ENCODE assay signal across 8 mouse cellular contexts in genomic region chr8:105613037-105613436, GRCm38 (mm10). TPM values are rescaled to one million over a fixed set of nuclear protein-coding genes. Genes with fewer than 3 reads are reported as not detected.
A peak's percentile ranks its signal among the peaks of the same experiment; 100 is the strongest.
DNase-seq lines count a peak whose midpoint lies in the region; ATAC-seq and TF ChIP-seq lines count a peak whose summit lies in the region.

No protein-coding gene starts in this region.

- ATAC-seq in intestine, embryonic 16.5 days, result no peak; the same call in 1 of the 2 replicates
- ATAC-seq in stomach, embryonic 14.5 days (ENCODE audit: insufficient number of reproducible peaks, insufficient read depth, low FRiP score, low read depth), result no peak
- ATAC-seq in frontal cortex, adult (ENCODE audit: low TSS enrichment), result no peak

- DNase-seq in cerebellum, adult 11-12 months, result peak; percentile 34
- no peak for DNase-seq in cerebellum, adult 8-10 months
- DNase-seq in heart, adult 11 months, result peak; percentile 98
- peak; percentile 57 for DNase-seq in lung, adult 2 months

- H3K4me1 ChIP-seq in cortical plate, adult 2 months (ENCODE audit: control insufficient read depth, insufficient read depth, low read length), result peaks cover 12% of the 10 kb centered on the region
- H3K4me1 ChIP-seq in intestine, embryonic 16.5 days (ENCODE audit: control insufficient read depth, insufficient read depth, low read length), result peaks cover 10% of the 10 kb centered on the region
- H3K4me1 ChIP-seq in lung, adult 2 months (ENCODE audit: control insufficient read depth, insufficient read depth, low read length), result peaks cover 8% of the 10 kb centered on the region; the same call in 1 of the 2 replicates
- 0 out of 2 replicates have a peak, but pooled peaks cover 5% of the 10 kb centered on the region for H3K4me1 ChIP-seq in stomach, embryonic 14.5 days (ENCODE audit: control insufficient read depth, insufficient read depth, low read length)

- TF ChIP-seq POLR2A in cortical plate, adult 2 months (IDR thresholded peaks at IDR 0.05; ENCODE audit: extremely low read depth, insufficient read depth, low read length), result no peak
- peak; percentile 59; the same call in 1 of the 2 replicates for TF ChIP-seq POLR2A in lung, adult 2 months (IDR thresholded peaks at IDR 0.05; ENCODE audit: borderline replicate concordance, extremely low read depth, low read depth, low read length)

- no peak overlapping the region for H3K27ac ChIP-seq in cortical plate, adult 2 months (ENCODE audit: insufficient read depth, low read length)
- H3K27ac ChIP-seq in intestine, embryonic 16.5 days (ENCODE audit: low read length), result no peak overlapping the region
- H3K27ac ChIP-seq in stomach, embryonic 14.5 days (ENCODE audit: low read length), result no peak overlapping the region

- H3K36me3 ChIP-seq in intestine, embryonic 16.5 days (ENCODE audit: control insufficient read depth, insufficient read depth, low read length), result peaks cover 5% of the 10 kb centered on the region
- peaks cover 20% of the 10 kb centered on the region; the same call in 1 of the 2 replicates for H3K36me3 ChIP-seq in stomach, embryonic 14.5 days (ENCODE audit: control insufficient read depth, insufficient read depth, low read length)

- H3K9ac ChIP-seq in intestine, embryonic 16.5 days (ENCODE audit: low read depth, low read length), result peak overlapping the region; percentile 31; the same call in 1 of the 2 replicates
- H3K9ac ChIP-seq in stomach, embryonic 14.5 days (replicated peaks; ENCODE audit: low read depth, low read length), result no peak overlapping the region

- peak overlapping the region; percentile 99; the same call in 1 of the 2 replicates for H3K4me2 ChIP-seq in intestine, embryonic 16.5 days (ENCODE audit: low read depth, low read length)
- H3K4me2 ChIP-seq in stomach, embryonic 14.5 days (replicated peaks; ENCODE audit: low read depth, low read length), result peak overlapping the region; percentile 95

- WGBS in intestine, embryonic 16.5 days, result 9% methylated on average over 20 of the region's 20 CpGs
- 2% methylated on average over 20 of the region's 20 CpGs for WGBS in lung, adult 2 months
- WGBS in stomach, embryonic 14.5 days, result 7% methylated on average over 20 of the region's 20 CpGs

- peak overlapping the region; percentile 21; the same call in 1 of the 2 replicates for H3K4me3 ChIP-seq in cortical plate, adult 2 months (ENCODE audit: insufficient read depth, low read length)
- peak overlapping the region; percentile 17 for H3K4me3 ChIP-seq in intestine, embryonic 16.5 days (ENCODE audit: low read length)
- peak overlapping the region; percentile 71 for H3K4me3 ChIP-seq in lung, adult 2 months (replicated peaks; ENCODE audit: extremely low read depth, low read depth, low read length)
- H3K4me3 ChIP-seq in stomach, embryonic 14.5 days (ENCODE audit: low read depth, low read length), result peak overlapping the region; percentile 19

- no peaks in the 10 kb centered on the region for H3K9me3 ChIP-seq in intestine, embryonic 16.5 days (ENCODE audit: control insufficient read depth, low read length)
- H3K9me3 ChIP-seq in stomach, embryonic 14.5 days (ENCODE audit: control insufficient read depth, low read depth, low read length), result no peaks in the 10 kb centered on the region

- H3K27me3 ChIP-seq in intestine, embryonic 16.5 days (replicated peaks; ENCODE audit: control insufficient read depth, insufficient read depth, low read length), result 0 out of 2 replicates have a peak, but pooled peaks cover 2% of the 10 kb centered on the region
- H3K27me3 ChIP-seq in stomach, embryonic 14.5 days (ENCODE audit: control insufficient read depth, insufficient read depth, low read length), result 0 out of 2 replicates have a peak, but pooled peaks cover 4% of the 10 kb centered on the region

- TF ChIP-seq CTCF in cortical plate, adult 2 months (IDR thresholded peaks at IDR 0.05; ENCODE audit: extremely low read depth, insufficient read depth, low read length), result no peak
- no peak for TF ChIP-seq CTCF in lung, adult 2 months (IDR thresholded peaks at IDR 0.05; ENCODE audit: insufficient read depth, low read length)

RNA-seq across cellular contexts. Expression of gene Ripor1, which starts 8.0 kb away (rescaled TPM):
- polyA plus RNA-seq in cortical plate, adult 2 months (2012; rRNA removed), result 47.3 and 49.1 TPM in 2 replicates
- polyA plus RNA-seq in intestine, embryonic 16.5 days (2015; fragmentation: Nextera tagmentation; extraction: Ambion mirVana), result 17.1 and 17.8 TPM in 2 replicates
- 71.7 and 74.9 TPM in 2 replicates for polyA plus RNA-seq in lung, adult 2 months (2012; rRNA removed)
- 18.5 and 20.8 TPM in 2 replicates for polyA plus RNA-seq in stomach, embryonic 14.5 days (2014; fragmentation: Nextera tagmentation; extraction: Ambion mirVana)

RNA-seq across cellular contexts. Expression of gene Ctcf, which starts 23.3 kb away (rescaled TPM):
- polyA plus RNA-seq in cortical plate, adult 2 months (2012; rRNA removed), result 30.3 and 30.8 TPM in 2 replicates
- 73.7 and 86.4 TPM in 2 replicates for polyA plus RNA-seq in intestine, embryonic 16.5 days (2015; fragmentation: Nextera tagmentation; extraction: Ambion mirVana)
- 17.2 and 17.9 TPM in 2 replicates for polyA plus RNA-seq in lung, adult 2 months (2012; rRNA removed)
- 96.0 and 101 TPM in 2 replicates for polyA plus RNA-seq in stomach, embryonic 14.5 days (2014; fragmentation: Nextera tagmentation; extraction: Ambion mirVana)

RNA-seq across cellular contexts. Expression of gene Agrp, which starts 24.2 kb away (rescaled TPM):
- 0.15 and 0.17 TPM in 2 replicates for polyA plus RNA-seq in cortical plate, adult 2 months (2012; rRNA removed)
- polyA plus RNA-seq in intestine, embryonic 16.5 days (2015; fragmentation: Nextera tagmentation; extraction: Ambion mirVana), result 0.66 and 0.92 TPM in 2 replicates
- polyA plus RNA-seq in lung, adult 2 months (2012; rRNA removed), result 1.7 TPM in 2 replicates
- 0.95 and 1.5 TPM in 2 replicates for polyA plus RNA-seq in stomach, embryonic 14.5 days (2014; fragmentation: Nextera tagmentation; extraction: Ambion mirVana)

RNA-seq across cellular contexts. Expression of gene Atp6v0d1, which starts 47.2 kb away (rescaled TPM):
- 359 and 361 TPM in 2 replicates for polyA plus RNA-seq in cortical plate, adult 2 months (2012; rRNA removed)
- polyA plus RNA-seq in intestine, embryonic 16.5 days (2015; fragmentation: Nextera tagmentation; extraction: Ambion mirVana), result 115 and 125 TPM in 2 replicates
- polyA plus RNA-seq in lung, adult 2 months (2012; rRNA removed), result 101 and 121 TPM in 2 replicates
- polyA plus RNA-seq in stomach, embryonic 14.5 days (2014; fragmentation: Nextera tagmentation; extraction: Ambion mirVana), result 75.8 and 82.9 TPM in 2 replicates

Comparison
In these comparisons a context has a peak if more than half of its experiments do, and no peak if none do; other contexts are left out.
1. H3K4me3 ChIP-seq: peak in every context shown above with its lines; median percentile 71 in lung, adult 2 months; 21 in cortical plate, adult 2 months; 19 in stomach, embryonic 14.5 days; 17 in intestine, embryonic 16.5 days.